Mouse (Mus musculus) stomach, embryonic 16.5 days (tissue): Measurements from ENCODE around the gene Prune2. TPM values are rescaled to one million over a fixed set of nuclear protein-coding genes. Genes with fewer than 3 reads are reported as not detected.
A peak's percentile ranks its signal among the peaks of the same experiment; 100 is the strongest.

Experiments used
- ATAC-seq: fragments of 200-750 bp; cut with Nextera tagmentation; 2 replicates; pipeline ENCODE4 v1.8.0; 2017; ENCODE audit warnings: moderate number of reproducible peaks, moderate TSS enrichment; ENCODE audit not compliant: insufficient read depth, low FRiP score
- H3K27ac ChIP-seq: fragments of 300-500 bp; sonication (generic); 2 replicates; pipeline ENCODE4 v1.5.1; 2014; ENCODE audit warnings: low read length
- H3K27me3 ChIP-seq: fragments of 300-500 bp; sonication (generic); 2 replicates; pipeline ENCODE4 v1.6.1; 2014; ENCODE audit warnings: low read length, control low read depth, mixed read lengths; ENCODE audit not compliant: control insufficient read depth, insufficient read depth
- H3K36me3 ChIP-seq: fragments of 300-500 bp; sonication (generic); 2 replicates; pipeline ENCODE4 v1.6.1; 2014; ENCODE audit warnings: low read length; ENCODE audit not compliant: control insufficient read depth, insufficient read depth
- H3K4me1 ChIP-seq: fragments of 300-500 bp; sonication (generic); 2 replicates; pipeline ENCODE4 v1.6.1; 2014; ENCODE audit warnings: low read length, control low read depth, mixed read lengths; ENCODE audit not compliant: control insufficient read depth, insufficient read depth
- H3K4me2 ChIP-seq: fragments of 300-500 bp; sonication (generic); 2 replicates; pipeline ENCODE4 v1.6.1; 2014; ENCODE audit warnings: low read depth, low read length, mixed read lengths
- H3K4me3 ChIP-seq: fragments of 300-500 bp; sonication (generic); replicated peaks from 2 replicates; pipeline ENCODE4 v1.5.1; 2014; ENCODE audit warnings: mild to moderate bottlenecking, low read length
- H3K9ac ChIP-seq: fragments of 300-500 bp; sonication (generic); 2 replicates; pipeline ENCODE4 v1.6.1; 2014; ENCODE audit warnings: low read length
- H3K9me3 ChIP-seq: fragments of 300-500 bp; sonication (generic); replicated peaks from 2 replicates; pipeline ENCODE4 v1.6.1; 2016; ENCODE audit warnings: low read length, control low read depth; ENCODE audit not compliant: control insufficient read depth
- WGBS: fragments of 180-500 bp; shearing (Covaris S2); extraction: QIAGEN DNeasy Blood & Tissue Kit; methylation state at CpG from one replicate; pipeline ENCODE4 v1.1.7; 2014; 5-methylcytosine and 5-hydroxymethylcytosine counted together
- polyA plus RNA-seq: library from polyadenylated mRNA; unstranded; fragments of >200 nt; fragmentation: Nextera tagmentation; extraction: Ambion mirVana; gene quantifications from 2 replicates; pipeline ENCODE4 v1.2.1, GENCODE M21; 2015

Prune2 gene
- polyA plus RNA-seq, 1 experiment from 2014 or later, result 2.9 TPM

- no peak overlapping the region for H3K4me3 ChIP-seq
- H3K36me3 ChIP-seq, result no peaks in the 10 kb centered on the region
- H3K9ac ChIP-seq, result no peak overlapping the region
- H3K9me3 ChIP-seq, result no peaks in the 10 kb centered on the region
- no peak for ATAC-seq
- WGBS, result 79% methylated on average over 6 of the region's 6 CpGs
- H3K27me3 ChIP-seq, result no peaks in the 10 kb centered on the region
- no peak overlapping the region for H3K4me2 ChIP-seq
- no peak overlapping the region for H3K27ac ChIP-seq
- no peaks in the 10 kb centered on the region for H3K4me1 ChIP-seq
These were observed 195.9 kb downstream of the Prune2 start for GRCm38 (mm10) chr19:17151781-17152180.

GRCm38 (mm10) chr19:17152461-17152860 is 196.5 kb downstream of the Prune2 start:
- Histone ChIP-seq H3K4me2 (no peak overlapping the region), H3K9ac (no peak overlapping the region), H3K36me3 (no peaks in the 10 kb centered on the region), H3K27ac (no peak overlapping the region), H3K4me3 (no peak overlapping the region), H3K4me1 (no peaks in the 10 kb centered on the region), H3K27me3 (no peaks in the 10 kb centered on the region), H3K9me3 (no peaks in the 10 kb centered on the region)
- no peak for ATAC-seq
- WGBS, result 81% methylated on average over 7 of the region's 7 CpGs

- no peak for ATAC-seq
- H3K9ac ChIP-seq, result no peak overlapping the region
- H3K27ac ChIP-seq, result no peak overlapping the region
- 78% methylated on average over 11 of the region's 11 CpGs for WGBS
- no peaks in the 10 kb centered on the region for H3K36me3 ChIP-seq
- no peak overlapping the region for H3K4me3 ChIP-seq
- no peaks in the 10 kb centered on the region for H3K9me3 ChIP-seq
- no peaks in the 10 kb centered on the region for H3K4me1 ChIP-seq
- H3K4me2 ChIP-seq, result no peak overlapping the region
- no peaks in the 10 kb centered on the region for H3K27me3 ChIP-seq
These were observed 198.2 kb downstream of the Prune2 start for GRCm38 (mm10) chr19:17153911-17154639.

GRCm38 (mm10) chr19:17155216-17155615 is 199.3 kb downstream of the Prune2 start:
- no peaks in the 10 kb centered on the region for H3K4me1 ChIP-seq
- no peak overlapping the region for H3K9ac ChIP-seq
- no peak overlapping the region for H3K4me2 ChIP-seq
- H3K9me3 ChIP-seq, result no peaks in the 10 kb centered on the region
- H3K27me3 ChIP-seq, result no peaks in the 10 kb centered on the region
- no peak overlapping the region for H3K27ac ChIP-seq
- no peaks in the 10 kb centered on the region for H3K36me3 ChIP-seq
- WGBS, result 83% methylated on average over 2 of the region's 2 CpGs
- H3K4me3 ChIP-seq, result no peak overlapping the region
- no peak for ATAC-seq

- Histone ChIP-seq H3K9ac (no peak overlapping the region), H3K27ac (no peak overlapping the region), H3K36me3 (no peaks in the 10 kb centered on the region), H3K4me1 (no peaks in the 10 kb centered on the region), H3K4me2 (no peak overlapping the region), H3K27me3 (no peaks in the 10 kb centered on the region), H3K9me3 (no peaks in the 10 kb centered on the region), H3K4me3 (no peak overlapping the region)
- ATAC-seq, result no peak
- WGBS, result 57% methylated on average over 2 of the region's 2 CpGs
These were observed 203.8 kb downstream of the Prune2 start for GRCm38 (mm10) chr19:17159676-17160075.

- Histone ChIP-seq H3K27me3 (no peaks in the 10 kb centered on the region), H3K4me1 (no peaks in the 10 kb centered on the region), H3K9ac (no peak overlapping the region), H3K4me2 (no peak overlapping the region), H3K36me3 (no peaks in the 10 kb centered on the region), H3K4me3 (no peak overlapping the region), H3K27ac (no peak overlapping the region), H3K9me3 (no peaks in the 10 kb centered on the region)
- 77% methylated on average over 2 of the region's 2 CpGs for WGBS
- ATAC-seq, result no peak
These were observed 204.3 kb downstream of the Prune2 start for GRCm38 (mm10) chr19:17160231-17160630.

GRCm38 (mm10) chr19:17163511-17163953 is 207.6 kb downstream of the Prune2 start:
- H3K27me3 ChIP-seq, result no peaks in the 10 kb centered on the region
- no peaks in the 10 kb centered on the region for H3K4me1 ChIP-seq
- H3K27ac ChIP-seq, result no peak overlapping the region
- H3K36me3 ChIP-seq, result no peaks in the 10 kb centered on the region
- H3K4me3 ChIP-seq, result no peak overlapping the region
- H3K9ac ChIP-seq, result no peak overlapping the region
- H3K4me2 ChIP-seq, result peak overlapping the region; percentile 32; the same call in 1 of the 2 replicates
- peak; percentile 58; the same call in 1 of the 2 replicates for ATAC-seq
- H3K9me3 ChIP-seq, result no peaks in the 10 kb centered on the region
- WGBS, result 10% methylated on average over 13 of the region's 13 CpGs

- Histone ChIP-seq H3K36me3 (no peaks in the 10 kb centered on the region), H3K27me3 (no peaks in the 10 kb centered on the region), H3K4me1 (no peaks in the 10 kb centered on the region), H3K4me2 (no peak overlapping the region), H3K9ac (no peak overlapping the region), H3K9me3 (no peaks in the 10 kb centered on the region), H3K27ac (no peak overlapping the region), H3K4me3 (no peak overlapping the region)
- ATAC-seq, result no peak
- WGBS, result 73% methylated on average over 7 of the region's 7 CpGs
These were observed 210.4 kb downstream of the Prune2 start for GRCm38 (mm10) chr19:17166288-17166687.

GRCm38 (mm10) chr19:17168186-17168585 is 212.3 kb downstream of the Prune2 start:
- Histone ChIP-seq H3K9me3 (no peaks in the 10 kb centered on the region), H3K4me2 (no peak overlapping the region), H3K4me3 (no peak overlapping the region), H3K27me3 (no peaks in the 10 kb centered on the region), H3K27ac (no peak overlapping the region), H3K36me3 (no peaks in the 10 kb centered on the region), H3K9ac (no peak overlapping the region), H3K4me1 (no peaks in the 10 kb centered on the region)
- WGBS, result 76% methylated on average over 9 of the region's 9 CpGs
- ATAC-seq, result no peak
